Mouse (Mus musculus) forebrain, embryonic 11.5 days (tissue): ENCODE measurements around the gene Sspn. TPM values are rescaled to one million over a fixed set of nuclear protein-coding genes. Genes with fewer than 3 reads are reported as not detected.

ENCODE experiments used
- ATAC-seq: fragments of 200-750 bp; cut with Nextera tagmentation; replicated peaks from 2 replicates; pipeline ENCODE4 v1.8.0; 2017; ENCODE audit warnings: moderate TSS enrichment; ENCODE audit not compliant: low FRiP score
- DNase-seq: peaks from one replicate; pipeline ENCODE4 v3.0.0-alpha.2; 2017; ENCODE audit warnings: low spot score
- H3K27ac ChIP-seq: fragments of 300-500 bp; sonication (generic); 2 replicates; pipeline ENCODE4 v1.5.1; 2014; ENCODE audit warnings: low read depth, low read length
- H3K27me3 ChIP-seq: fragments of 300-500 bp; sonication (generic); 2 replicates; pipeline ENCODE4 v1.6.1; 2014; ENCODE audit warnings: mild to moderate bottlenecking, low read length, mixed read lengths; ENCODE audit not compliant: control insufficient read depth, insufficient read depth
- H3K36me3 ChIP-seq: fragments of 300-500 bp; sonication (generic); 2 replicates; pipeline ENCODE4 v1.6.1; 2014; ENCODE audit warnings: mild to moderate bottlenecking, low read length, moderate library complexity, mixed read lengths; ENCODE audit not compliant: control insufficient read depth, insufficient read depth
- H3K4me1 ChIP-seq: fragments of 300-500 bp; sonication (generic); replicated peaks from 2 replicates; pipeline ENCODE4 v1.6.1; 2014; ENCODE audit warnings: low read length, mixed read lengths; ENCODE audit not compliant: control insufficient read depth, insufficient read depth
- H3K4me2 ChIP-seq: fragments of 300-500 bp; sonication (generic); 2 replicates; pipeline ENCODE4 v1.6.1; 2014; ENCODE audit warnings: low read depth, mild to moderate bottlenecking, low read length, moderate library complexity, mixed read lengths; ENCODE audit not compliant: severe bottlenecking
- H3K4me3 ChIP-seq: fragments of 300-500 bp; sonication (generic); 2 replicates; pipeline ENCODE4 v1.5.1; 2014; ENCODE audit warnings: low read depth, low read length
- H3K9ac ChIP-seq: fragments of 300-500 bp; sonication (generic); 2 replicates; pipeline ENCODE4 v1.6.1; 2014; ENCODE audit warnings: low read length
- H3K9me3 ChIP-seq: fragments of 300-500 bp; sonication (generic); 2 replicates; pipeline ENCODE4 v1.6.1; 2016; ENCODE audit warnings: low read length, mixed read lengths; ENCODE audit not compliant: control insufficient read depth
- WGBS: fragments of 180-500 bp; shearing (Covaris S2); extraction: QIAGEN DNeasy Blood & Tissue Kit; methylation state at CpG from one replicate; pipeline ENCODE4 v1.1.7; 2014; 5-methylcytosine and 5-hydroxymethylcytosine counted together
- polyA plus RNA-seq: library from polyadenylated mRNA; unstranded; fragments of >200 nt; fragmentation: Nextera tagmentation; extraction: Ambion mirVana; gene quantifications from 2 replicates; pipeline ENCODE4 v1.2.1, GENCODE M21; 2014

Gene Sspn
- polyA plus RNA-seq, 1 experiment from 2014 or later, result 2.0 TPM

GRCm38 (mm10) chr6:145958070-145958469, 26.6 kb downstream of the Sspn start:
- ATAC-seq (no peak), DNase-seq (peak; percentile 43)
- Histone ChIP-seq H3K4me1 (0 out of 2 replicates have a peak, but pooled peaks cover 2% of the 10 kb centered on the region), H3K9ac (no peak overlapping the region), H3K27ac (no peak overlapping the region), H3K27me3 (no peaks in the 10 kb centered on the region), H3K4me3 (no peak overlapping the region), H3K36me3 (no peaks in the 10 kb centered on the region), H3K9me3 (no peaks in the 10 kb centered on the region), H3K4me2 (no peak overlapping the region)
- WGBS, result 41% methylated on average over 5 of the region's 5 CpGs

- no peaks in the 10 kb centered on the region for H3K27me3 ChIP-seq
- H3K36me3 ChIP-seq, result no peaks in the 10 kb centered on the region
- no peak overlapping the region for H3K4me2 ChIP-seq
- no peak overlapping the region for H3K4me3 ChIP-seq
- DNase-seq (peak; percentile 45), ATAC-seq (no peak)
- no peak overlapping the region for H3K27ac ChIP-seq
- WGBS, result 64% methylated on average over 8 of the region's 8 CpGs
- no peaks in the 10 kb centered on the region for H3K9me3 ChIP-seq
- no peaks in the 10 kb centered on the region for H3K4me1 ChIP-seq
- no peak overlapping the region for H3K9ac ChIP-seq
Observed at GRCm38 (mm10) chr6:145961047-145961446, 29.6 kb downstream of the Sspn start.

GRCm38 (mm10) chr6:145963966-145964365, 32.5 kb downstream of the Sspn start:
- ATAC-seq (no peak), DNase-seq (no peak)
- no peaks in the 10 kb centered on the region for H3K27me3 ChIP-seq
- H3K4me3 ChIP-seq, result no peak overlapping the region
- no peaks in the 10 kb centered on the region for H3K9me3 ChIP-seq
- H3K9ac ChIP-seq, result no peak overlapping the region
- no peaks in the 10 kb centered on the region for H3K4me1 ChIP-seq
- no peak overlapping the region for H3K4me2 ChIP-seq
- 91% methylated on average over 13 of the region's 13 CpGs for WGBS
- H3K27ac ChIP-seq, result no peak overlapping the region
- no peaks in the 10 kb centered on the region for H3K36me3 ChIP-seq

DNA sequence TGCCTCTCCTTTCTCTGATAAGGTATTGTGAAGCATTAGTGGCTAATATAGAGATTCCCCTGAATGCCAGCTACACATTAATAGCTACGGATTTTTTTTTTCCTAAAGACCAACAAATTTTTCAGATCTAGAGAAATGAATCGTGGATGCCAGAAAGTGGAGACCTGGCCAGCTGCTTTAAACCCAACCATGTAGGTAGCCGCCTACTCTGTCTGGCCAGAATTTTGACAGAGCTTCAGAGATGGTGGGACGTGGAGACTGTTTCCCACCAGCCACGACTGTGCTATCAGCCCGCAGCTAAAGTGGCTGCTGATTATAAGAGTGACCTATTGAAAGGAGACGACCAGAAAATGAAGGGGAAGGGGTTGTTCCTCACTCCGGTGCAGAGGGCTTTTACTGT, 36.3 kb downstream of the Sspn start:
- WGBS, result 78% methylated on average over 8 of the region's 8 CpGs
- DNase-seq, result no peak
- Histone ChIP-seq H3K9me3 (no peaks in the 10 kb centered on the region), H3K27me3 (no peaks in the 10 kb centered on the region), H3K4me3 (no peak overlapping the region), H3K4me2 (no peak overlapping the region), H3K4me1 (no peaks in the 10 kb centered on the region), H3K36me3 (no peaks in the 10 kb centered on the region), H3K9ac (no peak overlapping the region), H3K27ac (no peak overlapping the region)
- ATAC-seq, result no peak

DNA sequence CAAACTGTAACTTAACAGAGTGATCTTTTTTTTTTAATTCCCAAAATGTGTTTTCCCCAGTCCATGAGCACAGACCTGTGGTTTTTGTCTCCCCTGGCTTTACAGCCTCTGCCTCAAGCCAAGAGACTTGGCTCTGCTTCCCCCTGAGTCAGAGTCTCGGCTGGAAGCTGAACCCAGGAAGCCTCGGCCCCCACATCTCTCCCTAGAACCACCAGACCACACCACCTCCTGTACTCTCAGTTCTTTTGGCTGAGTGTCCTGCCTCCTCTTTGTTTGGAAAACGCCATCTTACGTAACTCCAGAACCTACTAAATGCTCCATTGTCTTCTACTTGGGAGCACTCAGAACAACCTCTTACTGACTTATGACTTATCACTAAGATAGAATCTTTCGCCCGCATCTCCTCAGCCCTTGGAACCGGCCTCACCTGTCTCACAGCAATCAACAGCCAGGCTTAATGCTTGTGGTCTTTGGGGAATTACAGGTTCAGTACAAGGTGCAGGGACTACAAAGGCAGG, 36.9 kb downstream of the Sspn start:
- 88% methylated on average over 7 of the region's 7 CpGs for WGBS
- no peak overlapping the region for H3K9ac ChIP-seq

DNA sequence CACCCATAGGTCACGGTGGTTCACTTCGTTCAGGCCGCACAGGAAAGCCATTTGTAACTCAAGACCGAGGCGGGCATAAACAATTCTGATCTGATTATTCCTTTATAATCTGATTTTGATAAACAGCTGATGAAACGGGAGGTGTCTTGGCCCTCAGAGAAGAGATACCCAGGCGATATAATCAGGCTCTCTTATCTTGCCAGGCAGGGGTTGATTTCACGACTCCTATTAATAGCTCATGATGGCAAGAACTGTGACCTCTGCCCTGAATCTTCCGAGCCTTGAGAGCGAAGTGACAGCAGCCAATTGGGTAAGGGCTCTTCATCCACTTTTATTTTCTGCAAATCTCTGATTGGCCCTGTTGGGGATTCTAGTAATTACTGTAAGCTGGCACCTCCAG, 37.4 kb downstream of the Sspn start:
- 84% methylated on average over 10 of the region's 10 CpGs for WGBS

More for the DNA sequence above, 36.9 kb downstream of the Sspn start:
- no peak overlapping the region for H3K4me3 ChIP-seq
- ATAC-seq (no peak), DNase-seq (no peak)
- H3K9me3 ChIP-seq, result no peaks in the 10 kb centered on the region
- no peaks in the 10 kb centered on the region for H3K36me3 ChIP-seq
- no peaks in the 10 kb centered on the region for H3K4me1 ChIP-seq
- H3K27me3 ChIP-seq, result no peaks in the 10 kb centered on the region
- no peak overlapping the region for H3K4me2 ChIP-seq
- no peak overlapping the region for H3K27ac ChIP-seq

GRCm38 (mm10) chr6:145969572-145969971, 38.1 kb downstream of the Sspn start:
- ATAC-seq (no peak), DNase-seq (no peak)
- WGBS, result 81% methylated on average over 5 of the region's 5 CpGs
- Histone ChIP-seq H3K36me3 (no peaks in the 10 kb centered on the region), H3K4me3 (no peak overlapping the region), H3K9me3 (no peaks in the 10 kb centered on the region), H3K4me1 (no peaks in the 10 kb centered on the region), H3K9ac (no peak overlapping the region), H3K4me2 (no peak overlapping the region), H3K27me3 (no peaks in the 10 kb centered on the region), H3K27ac (no peak overlapping the region)

More for the DNA sequence above, 37.4 kb downstream of the Sspn start:
- ATAC-seq (no peak), DNase-seq (no peak)
- no peaks in the 10 kb centered on the region for H3K36me3 ChIP-seq
- H3K9ac ChIP-seq, result no peak overlapping the region
- no peak overlapping the region for H3K27ac ChIP-seq
- H3K9me3 ChIP-seq, result no peaks in the 10 kb centered on the region
- H3K4me1 ChIP-seq, result no peaks in the 10 kb centered on the region
- no peak overlapping the region for H3K4me2 ChIP-seq
- no peak overlapping the region for H3K4me3 ChIP-seq
- H3K27me3 ChIP-seq, result no peaks in the 10 kb centered on the region

GRCm38 (mm10) chr6:145972107-145972506, 40.7 kb downstream of the Sspn start:
- 87% methylated on average over 4 of the region's 4 CpGs for WGBS
- ATAC-seq, result no peak
- Histone ChIP-seq H3K4me2 (no peak overlapping the region), H3K9me3 (no peaks in the 10 kb centered on the region), H3K36me3 (no peaks in the 10 kb centered on the region), H3K27me3 (no peaks in the 10 kb centered on the region), H3K9ac (no peak overlapping the region), H3K27ac (no peak overlapping the region), H3K4me3 (no peak overlapping the region), H3K4me1 (no peaks in the 10 kb centered on the region)
- no peak for DNase-seq

- Histone ChIP-seq H3K27ac (no peak overlapping the region), H3K27me3 (no peaks in the 10 kb centered on the region), H3K36me3 (no peaks in the 10 kb centered on the region), H3K4me1 (no peaks in the 10 kb centered on the region), H3K9ac (no peak overlapping the region), H3K4me2 (no peak overlapping the region), H3K9me3 (no peaks in the 10 kb centered on the region), H3K4me3 (no peak overlapping the region)
- 86% methylated on average over 6 of the region's 6 CpGs for WGBS
- no peak for ATAC-seq
- no peak for DNase-seq
Observed at GRCm38 (mm10) chr6:145972836-145973235, 41.4 kb downstream of the Sspn start.
